Mouse (Mus musculus) heart, adult 2 months (tissue): ENCODE measurements around the gene P4ha2. TPM values are rescaled to one million over a fixed set of nuclear protein-coding genes. Genes with fewer than 3 reads are reported as not detected.

ENCODE experiments used
- DNase-seq, 2 experiments: peaks; one replicate each; pipeline ENCODE4 v3.0.0; 2021
- H3K27ac ChIP-seq: fragments of 200-600 bp; 2 replicates; pipeline ENCODE4 v1.8.1; 2022
- H3K27me3 ChIP-seq: fragments of 200-500 bp; 2 replicates; pipeline ENCODE4 v1.6.1; 2012; ENCODE audit warnings: mild to moderate bottlenecking, low read length, inconsistent platforms, mixed read lengths; ENCODE audit not compliant: control insufficient read depth, insufficient read depth
- H3K36me3 ChIP-seq: fragments of 200-500 bp; 2 replicates; pipeline ENCODE4 v1.6.1; 2012; ENCODE audit warnings: low read length, inconsistent platforms; ENCODE audit not compliant: control insufficient read depth, insufficient read depth
- H3K4me1 ChIP-seq: fragments of 200-500 bp; 2 replicates; pipeline ENCODE4 v1.6.1; 2011; ENCODE audit warnings: low read length; ENCODE audit not compliant: control insufficient read depth, insufficient read depth
- H3K4me3 ChIP-seq: fragments of 200-600 bp; 2 replicates; pipeline ENCODE4 v1.8.1; 2022
- H3K79me2 ChIP-seq: fragments of 200-500 bp; replicated peaks from 2 replicates; pipeline ENCODE4 v1.6.1; 2012; ENCODE audit warnings: mild to moderate bottlenecking, inconsistent platforms, low read length, moderate library complexity, mixed read lengths; ENCODE audit not compliant: control insufficient read depth, insufficient read depth
- H3K9ac ChIP-seq: fragments of 200-500 bp; 2 replicates; pipeline ENCODE4 v1.6.1; 2012; ENCODE audit warnings: low read depth, mild to moderate bottlenecking, control low read depth, inconsistent platforms, low read length, mixed read lengths
- CTCF ChIP-seq: fragments of 200-600 bp; IDR thresholded peaks from 2 replicates; pipeline ENCODE4 v1.8.1; 2022; ENCODE audit warnings: antibody characterized with exemption, mild to moderate bottlenecking, moderate library complexity
- EP300 ChIP-seq: fragments of 200-500 bp; IDR thresholded peaks from 2 replicates; pipeline ENCODE4 v1.6.1; 2011; ENCODE audit warnings: low read depth, low read length, control low read depth; ENCODE audit not compliant: insufficient read depth
- POLR2A ChIP-seq: fragments of 200-500 bp; IDR thresholded peaks from 2 replicates; pipeline ENCODE4 v1.6.1; 2011; ENCODE audit warnings: mild to moderate bottlenecking, low read depth, low read length, control low read depth; ENCODE audit not compliant: insufficient read depth
- WGBS: fragments of 180-500 bp; shearing (Covaris S2); methylation state at CpG from one replicate; pipeline ENCODE4 v1.1.7; 2018; 5-methylcytosine and 5-hydroxymethylcytosine counted together
- intact Hi-C: fragments of 180-260 bp; cut with DNase I; formaldehyde crosslinking; loops from one replicate; pipeline ENCODE4 v1.15.1; 2025
- polyA plus RNA-seq: library from polyadenylated mRNA; depleted of rRNA; stranded (reverse); fragments of >200 nt; gene quantifications from 2 replicates; pipeline ENCODE4 v1.2.3, GENCODE M21; 2012
- total RNA-seq, 2 experiments: library from RNA; stranded (reverse); gene quantifications; 2 replicates each; pipeline ENCODE4 v1.2.3; 2021

P4ha2 gene
- total and polyA plus RNA-seq, 3 experiments: 37.4 to 63.6 (median 59.9) TPM

- TF ChIP-seq CTCF: no peak
- no peak for TF ChIP-seq POLR2A
- no peak for TF ChIP-seq EP300
- Histone ChIP-seq H3K36me3 (no peaks in the 10 kb centered on the region), H3K9ac (no peak overlapping the region), H3K79me2 (no peaks in the 10 kb centered on the region), H3K27me3 (no peaks in the 10 kb centered on the region), H3K4me1 (peaks cover 6% of the 10 kb centered on the region), H3K27ac (no peak overlapping the region), H3K4me3 (no peak overlapping the region)
- intact Hi-C loops: no loop called here
- peak; percentile 36 to 79 for DNase-seq
- WGBS: 45% methylated on average over 6 of the region's 6 CpGs
These were observed 56.0 kb downstream of the P4ha2 start for GRCm38 (mm10) chr11:54155864-54156263.

- peaks cover 6% of the 10 kb centered on the region for H3K4me1 ChIP-seq
- H3K27me3 ChIP-seq: no peaks in the 10 kb centered on the region
- TF ChIP-seq EP300 (no peak), CTCF (no peak), POLR2A (no peak)
- H3K4me3 ChIP-seq: no peak overlapping the region
- H3K27ac ChIP-seq: no peak overlapping the region
- intact Hi-C loops: no loop called here
- no peak for DNase-seq
- H3K9ac ChIP-seq: no peak overlapping the region
- H3K79me2 ChIP-seq: no peaks in the 10 kb centered on the region
- no peaks in the 10 kb centered on the region for H3K36me3 ChIP-seq
These were observed 56.6 kb downstream of the P4ha2 start for GRCm38 (mm10) chr11:54156504-54156903.

DNA sequence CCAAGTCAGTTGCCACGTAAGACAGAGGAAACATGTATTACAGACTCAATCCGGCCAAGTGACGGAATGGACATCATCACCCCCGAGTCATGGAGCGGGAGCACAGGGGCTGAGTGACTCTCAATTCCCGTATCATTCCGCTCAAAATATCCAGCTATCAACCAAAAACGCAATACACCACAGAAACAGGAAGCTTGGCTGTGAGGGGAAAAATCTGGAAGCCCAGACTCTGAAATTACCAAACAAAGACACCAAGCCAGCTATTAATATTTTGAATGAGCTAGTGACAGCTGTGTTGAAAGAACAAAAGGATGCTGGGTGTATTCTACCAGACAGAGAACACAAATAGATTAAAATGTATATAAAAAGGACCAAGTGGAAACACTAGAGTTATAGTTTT lies 57.7 kb downstream of the P4ha2 start:
- no peaks in the 10 kb centered on the region for H3K36me3 ChIP-seq
- 54% methylated on average over 8 of the region's 8 CpGs for WGBS
- no peak overlapping the region for H3K9ac ChIP-seq
- H3K79me2 ChIP-seq: no peaks in the 10 kb centered on the region
- H3K4me1 ChIP-seq: peaks cover 6% of the 10 kb centered on the region
- H3K4me3 ChIP-seq: no peak overlapping the region
- peak in 1 of 2 experiments; percentile 17 for DNase-seq
- intact Hi-C loops: no loop called here
- H3K27me3 ChIP-seq: no peaks in the 10 kb centered on the region
- TF ChIP-seq CTCF (no peak), EP300 (no peak), POLR2A (no peak)
- H3K27ac ChIP-seq: no peak overlapping the region

GRCm38 (mm10) chr11:54160435-54160834 lies 60.5 kb downstream of the P4ha2 start:
- DNase-seq: no peak
- intact Hi-C loops: no loop called here
- Histone ChIP-seq H3K4me3 (no peak overlapping the region), H3K27me3 (no peaks in the 10 kb centered on the region), H3K9ac (no peak overlapping the region), H3K79me2 (no peaks in the 10 kb centered on the region), H3K36me3 (no peaks in the 10 kb centered on the region), H3K4me1 (peaks cover 4% of the 10 kb centered on the region), H3K27ac (no peak overlapping the region)
- 80% methylated on average over 5 of the region's 5 CpGs for WGBS
- no peak for TF ChIP-seq POLR2A
- no peak for TF ChIP-seq CTCF
- TF ChIP-seq EP300: no peak

GRCm38 (mm10) chr11:54160920-54161319 lies 61.0 kb downstream of the P4ha2 start:
- H3K4me1 ChIP-seq: 0 out of 2 replicates have a peak, but pooled peaks cover under 1% of the 10 kb centered on the region
- H3K9ac ChIP-seq: no peak overlapping the region
- H3K4me3 ChIP-seq: no peak overlapping the region
- no peak overlapping the region for H3K27ac ChIP-seq
- no peaks in the 10 kb centered on the region for H3K79me2 ChIP-seq
- no peaks in the 10 kb centered on the region for H3K27me3 ChIP-seq
- H3K36me3 ChIP-seq: no peaks in the 10 kb centered on the region
- DNase-seq: no peak
- WGBS: 54% methylated on average over 2 of the region's 2 CpGs
- no peak for TF ChIP-seq EP300
- no peak for TF ChIP-seq POLR2A
- no peak for TF ChIP-seq CTCF
- intact Hi-C loops: no loop called here

DNA sequence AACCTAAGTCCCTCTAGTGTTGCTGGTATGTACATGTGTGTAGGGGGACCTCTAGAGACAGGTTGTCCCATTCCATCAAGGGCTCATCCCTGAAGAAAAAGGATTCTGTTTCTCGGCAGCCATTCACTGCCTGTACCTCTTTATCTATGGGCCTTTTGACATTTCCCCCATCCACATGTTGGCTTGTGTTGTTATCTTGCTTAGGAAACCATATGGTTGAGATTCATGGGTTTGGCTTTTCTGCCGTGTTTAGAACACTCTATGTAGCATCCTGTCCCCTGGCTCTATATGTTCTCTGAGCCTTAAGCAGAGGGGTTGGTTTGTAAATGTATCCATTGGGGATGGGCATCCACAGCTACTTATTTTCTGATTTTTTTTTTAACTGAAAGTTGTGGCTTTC lies 61.6 kb downstream of the P4ha2 start:
- H3K27me3 ChIP-seq: no peaks in the 10 kb centered on the region
- H3K4me3 ChIP-seq: no peak overlapping the region
- H3K27ac ChIP-seq: no peak overlapping the region
- 45% methylated on average over 2 of the region's 2 CpGs for WGBS
- no peaks in the 10 kb centered on the region for H3K36me3 ChIP-seq
- H3K79me2 ChIP-seq: no peaks in the 10 kb centered on the region
- no peak overlapping the region for H3K9ac ChIP-seq
- no peaks in the 10 kb centered on the region for H3K4me1 ChIP-seq
- no peak for DNase-seq
- intact Hi-C loops: no loop called here
- TF ChIP-seq CTCF (no peak), EP300 (no peak)
